Mouse (Mus musculus) bone marrow, adult 2 months (tissue): ENCODE data around the gene Slc17a3. TPM values are rescaled to one million over a fixed set of nuclear protein-coding genes. Genes with fewer than 3 reads are reported as not detected.
A peak's percentile ranks its signal among the peaks of the same experiment; 100 is the strongest.

ENCODE experiments used
- H3K27ac ChIP-seq: fragments of 200-500 bp; 2 replicates; pipeline ENCODE4 v1.5.1; 2012; ENCODE audit warnings: low read depth, mild to moderate bottlenecking, control low read depth, inconsistent platforms, low read length; ENCODE audit not compliant: control insufficient read depth, poor library complexity, insufficient read depth
- H3K4me1 ChIP-seq: fragments of 200-500 bp; 2 replicates; pipeline ENCODE4 v1.6.1; 2011; ENCODE audit warnings: low read length; ENCODE audit not compliant: control insufficient read depth, insufficient read depth
- H3K4me3 ChIP-seq: fragments of 200-500 bp; replicated peaks from 2 replicates; pipeline ENCODE3; 2011; ENCODE audit warnings: mild to moderate bottlenecking, low read depth, low read length, control low read depth; ENCODE audit not compliant: control insufficient read depth
- CTCF ChIP-seq: fragments of 200-500 bp; IDR thresholded peaks from 2 replicates; pipeline ENCODE4 v1.5.1; 2011; ENCODE audit warnings: low read length, control low read depth; ENCODE audit not compliant: control insufficient read depth, insufficient read depth
- POLR2A ChIP-seq: fragments of 200-500 bp; IDR thresholded peaks from 2 replicates; pipeline ENCODE4 v1.6.1; 2011; ENCODE audit warnings: low read depth, mild to moderate bottlenecking, control low read depth, low read length, borderline replicate concordance; ENCODE audit not compliant: control insufficient read depth
- WGBS: fragments of 180-500 bp; shearing (Covaris S2); methylation state at CpG from one replicate; pipeline ENCODE4 v1.1.7; 2018; 5-methylcytosine and 5-hydroxymethylcytosine counted together
- polyA plus RNA-seq: library from polyadenylated mRNA; stranded (reverse); fragments of >200 nt; gene quantifications from 2 replicates; pipeline ENCODE4 v1.2.4, GENCODE M21; 2011; ENCODE audit warnings: low replicate concordance; ENCODE audit not compliant: missing spikeins, insufficient read depth, insufficient read length

Gene Slc17a3
- polyA plus RNA-seq: 2.9 TPM in 1 of 2 replicates, not detected in the other

DNA sequence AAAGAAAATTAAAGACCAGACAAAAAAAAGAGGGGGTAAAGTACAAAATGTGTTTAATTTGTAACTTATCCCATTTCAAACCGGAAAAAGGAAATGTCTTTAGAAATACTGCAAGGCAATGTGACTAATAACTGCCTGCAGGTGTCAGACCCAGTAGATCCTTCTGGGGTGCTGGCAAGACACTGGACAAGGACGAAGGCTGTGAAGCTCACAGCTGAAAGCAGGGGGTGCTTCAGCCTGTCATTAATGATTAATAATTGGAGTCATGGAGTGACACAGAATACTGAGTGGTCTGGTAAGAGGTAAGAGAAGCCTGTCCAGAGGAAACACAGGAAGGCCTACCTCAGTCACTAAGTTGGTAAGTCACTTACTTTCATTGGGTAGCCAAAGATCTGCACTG is at the start of gene Slc17a3:
Gene Slc17a3 (plus strand): TSS at position 127 of the 400 bp plus-strand sequence.
- H3K4me3 ChIP-seq: no peak within 1 kb of the TSS
- no peak within 1 kb of the TSS for H3K27ac ChIP-seq
- no peaks in the 10 kb centered on the region for H3K4me1 ChIP-seq
- WGBS: 60% methylated on average over 2 of the region's 2 CpGs
- no peak for TF ChIP-seq CTCF
- no peak for TF ChIP-seq POLR2A

DNA sequence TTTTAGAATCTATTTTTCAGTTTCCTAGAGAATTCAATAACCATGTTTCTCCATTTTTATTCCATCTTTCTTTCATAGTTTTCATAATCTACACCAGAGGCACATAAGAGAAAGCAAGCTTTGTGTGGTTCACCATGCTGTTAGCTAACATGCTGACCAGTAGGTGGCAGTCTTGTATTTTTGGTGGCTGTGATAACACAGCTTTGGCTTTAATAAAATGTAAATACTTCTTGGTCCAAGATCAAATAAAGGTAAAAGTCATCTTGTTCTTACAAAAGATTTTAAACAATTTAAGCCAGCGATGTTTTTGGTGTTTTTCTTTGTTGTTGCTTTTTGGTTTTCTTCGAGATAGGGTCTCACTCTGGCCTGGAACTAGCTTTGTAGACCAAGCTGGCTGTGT is 46.7 kb upstream of the Slc17a3 start:
- H3K27ac ChIP-seq: no peak overlapping the region
- no peak overlapping the region for H3K4me3 ChIP-seq
- 39% methylated on average over 2 of the region's 2 CpGs for WGBS
- TF ChIP-seq POLR2A (no peak), CTCF (peak; percentile 25; the same call in 1 of the 2 replicates)
- H3K4me1 ChIP-seq: no peaks in the 10 kb centered on the region

DNA sequence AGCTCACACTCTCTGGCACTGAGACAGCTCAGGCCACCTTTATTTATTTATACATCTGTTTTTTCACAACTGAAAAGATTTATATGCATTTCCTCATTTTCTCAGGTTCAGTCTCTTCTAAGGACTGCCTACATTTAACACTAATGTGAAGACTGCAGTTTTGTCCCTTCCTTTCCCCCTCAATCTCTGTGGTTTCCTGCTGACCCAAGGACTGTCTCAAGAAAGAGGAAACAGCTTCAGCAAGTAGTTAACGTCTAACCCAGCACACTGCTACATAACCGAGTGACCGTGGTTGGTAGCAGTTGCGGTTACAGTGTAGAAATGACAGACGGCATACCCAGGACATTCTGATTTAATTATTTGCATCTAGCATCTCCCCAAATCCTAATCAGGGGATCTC is 39.8 kb upstream of the Slc17a3 start:
- no peak overlapping the region for H3K4me3 ChIP-seq
- peaks cover 1% of the 10 kb centered on the region; the same call in 1 of the 2 replicates for H3K4me1 ChIP-seq
- no peak overlapping the region for H3K27ac ChIP-seq
- WGBS: 3% methylated on average over 5 of the region's 5 CpGs
- TF ChIP-seq CTCF: no peak
- no peak for TF ChIP-seq POLR2A

DNA sequence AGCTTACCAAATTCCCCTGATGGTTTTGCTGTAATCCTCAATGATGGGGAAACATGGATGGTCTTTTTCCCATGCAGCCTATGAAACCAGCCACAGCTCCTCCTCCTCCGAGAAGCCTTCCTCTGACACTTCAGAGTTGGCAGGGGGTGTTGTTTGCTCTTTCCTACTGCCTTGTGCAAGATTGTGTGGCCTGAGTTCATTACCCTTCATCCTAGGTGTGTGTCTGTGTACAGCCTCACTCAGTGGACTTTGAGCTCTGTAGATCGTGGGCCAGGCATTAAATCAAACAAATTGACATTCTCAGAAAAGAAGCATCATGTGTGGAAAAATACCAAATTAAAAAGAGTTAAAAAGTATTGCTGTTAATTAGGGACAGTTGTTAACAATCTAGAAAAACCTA is 34.7 kb upstream of the Slc17a3 start:
- TF ChIP-seq POLR2A: no peak
- TF ChIP-seq CTCF: no peak
- 58% methylated on average over 2 of the region's 2 CpGs for WGBS
- no peak overlapping the region for H3K4me3 ChIP-seq
- no peak overlapping the region for H3K27ac ChIP-seq
- no peaks in the 10 kb centered on the region for H3K4me1 ChIP-seq

DNA sequence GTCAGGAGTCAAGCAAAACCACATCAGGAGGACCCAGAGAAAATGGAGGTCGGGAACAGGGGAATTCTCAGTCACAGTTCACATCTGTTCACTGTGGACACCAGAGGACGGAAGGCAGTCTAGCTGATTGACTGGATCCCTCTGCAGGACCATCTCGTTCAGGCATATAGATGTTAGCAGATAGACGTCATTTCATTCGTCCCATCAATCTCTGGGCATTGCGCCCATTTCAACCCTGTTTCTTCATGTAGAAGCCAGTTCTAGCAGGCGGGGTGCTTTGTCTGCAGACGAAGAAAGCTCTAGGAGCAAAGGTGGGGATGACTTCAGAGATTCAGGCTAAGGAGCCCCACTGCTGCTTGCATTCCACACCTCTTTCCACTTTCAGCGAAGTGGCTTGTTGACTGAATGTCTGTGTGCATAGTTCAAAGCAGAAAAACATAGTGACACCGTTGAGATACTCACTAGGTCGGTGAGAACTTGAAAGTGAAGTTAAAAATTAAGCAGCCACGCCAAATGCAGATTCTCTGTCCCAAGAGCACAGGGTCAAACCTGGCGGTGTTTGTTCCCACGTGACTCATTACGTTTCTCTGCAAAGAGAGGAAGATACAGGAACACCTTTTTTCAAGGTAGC is 32.7 kb upstream of the Slc17a3 start, which contains the start of gene Slc17a2:
Gene Slc17a2 (plus strand): TSS at position 572 of the 631 bp plus-strand sequence.
- WGBS: 81% methylated on average over 15 of the region's 15 CpGs
- H3K4me3 ChIP-seq: no peak within 1 kb of the TSS
- H3K4me1 ChIP-seq: no peaks in the 10 kb centered on the region
- no peak within 1 kb of the TSS for H3K27ac ChIP-seq
- TF ChIP-seq CTCF: no peak
- TF ChIP-seq POLR2A: no peak

DNA sequence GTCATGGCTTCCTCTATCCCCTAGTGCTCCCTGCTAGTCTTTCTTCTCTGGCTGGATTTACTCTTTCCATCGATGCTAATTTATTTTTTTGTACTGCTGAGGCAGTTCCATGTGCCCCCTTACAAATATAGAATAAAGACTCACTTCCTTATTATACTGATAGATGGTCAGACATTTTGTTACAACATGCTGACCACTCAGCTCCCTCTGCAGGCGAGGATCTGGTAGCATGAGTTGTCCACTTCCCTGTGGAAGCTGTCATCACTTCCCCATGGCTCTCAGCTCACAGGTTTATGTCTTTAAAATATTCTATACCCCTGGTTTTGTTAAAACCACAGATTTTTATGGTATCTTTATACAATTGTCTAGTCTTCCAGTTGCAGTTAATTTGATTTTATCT is 23.1 kb upstream of the Slc17a3 start:
- Histone ChIP-seq H3K27ac (no peak overlapping the region), H3K4me3 (no peak overlapping the region), H3K4me1 (no peaks in the 10 kb centered on the region; the same call in 1 of the 2 replicates)
- TF ChIP-seq CTCF: peak; percentile 40; the same call in 1 of the 2 replicates
- TF ChIP-seq POLR2A: no peak
- 37% methylated on average over 2 of the region's 2 CpGs for WGBS

DNA sequence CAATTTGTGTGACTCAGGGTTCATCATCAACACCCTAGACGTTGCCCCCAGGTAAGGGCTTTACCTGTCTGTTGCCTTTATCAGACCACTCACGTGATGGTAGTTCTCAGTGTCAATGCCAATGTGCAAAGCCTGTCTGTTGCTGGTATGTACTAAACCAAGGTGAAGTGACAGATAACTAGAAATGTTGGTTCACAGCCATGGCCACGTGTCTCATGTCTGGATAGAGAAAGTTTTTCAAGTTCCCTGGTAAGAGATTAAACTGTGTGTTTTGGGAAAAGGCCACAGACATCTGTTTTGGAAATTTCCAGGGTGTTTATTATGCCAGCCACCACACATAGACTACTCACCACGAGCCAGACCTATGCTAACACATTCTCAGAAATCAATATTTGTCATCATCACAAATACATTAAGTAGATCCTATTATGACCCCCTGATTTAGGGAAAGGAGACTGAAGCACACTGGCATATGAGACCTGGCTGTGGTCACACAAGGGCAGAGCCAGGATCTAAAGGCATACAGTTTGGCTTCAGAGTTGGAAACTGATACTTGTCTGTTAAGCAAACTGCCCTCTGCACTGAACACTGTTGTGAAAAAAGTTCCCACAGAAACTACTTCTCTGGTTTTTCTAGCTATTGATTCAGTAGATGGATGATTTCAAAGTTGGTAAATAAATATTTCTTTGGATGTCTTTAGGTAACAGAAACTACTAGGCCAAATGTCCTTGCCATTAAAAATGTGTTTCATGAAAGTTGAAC is 18.9 kb upstream of the Slc17a3 start:
- Histone ChIP-seq H3K27ac (no peak overlapping the region), H3K4me3 (no peak overlapping the region), H3K4me1 (no peaks in the 10 kb centered on the region; the same call in 1 of the 2 replicates)
- WGBS: 67% methylated on average over 4 of the region's 4 CpGs
- no peak for TF ChIP-seq POLR2A
- TF ChIP-seq CTCF: no peak

DNA sequence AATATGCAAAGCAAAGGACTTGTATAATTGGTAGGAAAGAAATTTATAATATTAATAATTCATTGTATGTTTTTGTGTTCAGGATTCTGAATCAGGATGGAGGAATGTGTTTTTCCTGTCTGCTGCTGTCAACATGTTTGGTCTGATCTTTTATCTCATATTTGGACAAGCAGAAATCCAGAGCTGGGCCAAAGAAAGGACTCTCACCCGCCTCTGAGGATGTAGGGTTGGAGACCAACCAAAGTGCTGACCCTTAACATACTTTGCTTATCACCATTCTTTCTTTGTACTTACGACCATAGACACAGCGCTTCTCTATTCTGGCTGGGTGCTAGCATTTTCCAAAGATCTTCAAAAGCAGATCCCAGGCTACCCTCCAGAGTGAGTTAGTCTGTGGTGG is 17.0 kb upstream of the Slc17a3 start:
- no peaks in the 10 kb centered on the region for H3K4me1 ChIP-seq
- 81% methylated on average over 3 of the region's 3 CpGs for WGBS
- TF ChIP-seq CTCF (no peak), POLR2A (no peak)

DNA sequence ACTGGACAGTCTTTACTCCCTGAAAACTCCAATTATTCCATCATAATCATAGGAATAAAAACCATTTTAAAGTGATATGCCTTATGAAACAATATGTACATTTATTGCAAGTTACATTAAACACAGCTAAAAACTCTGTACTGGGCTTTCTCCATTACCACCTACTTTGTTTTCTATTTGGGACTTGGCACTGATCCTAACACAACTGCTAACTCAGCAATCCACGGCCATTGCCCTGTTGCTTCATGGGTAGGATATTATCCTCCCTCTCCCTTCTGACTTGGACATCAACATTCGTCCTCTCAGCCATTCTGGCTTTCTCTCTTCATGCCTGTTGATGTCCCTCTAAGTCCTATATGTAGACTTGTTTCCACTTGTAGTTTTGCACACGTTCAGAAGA is 12.6 kb upstream of the Slc17a3 start:
- Histone ChIP-seq H3K4me1 (no peaks in the 10 kb centered on the region), H3K27ac (no peak overlapping the region), H3K4me3 (no peak overlapping the region)
- WGBS: 58% methylated on average over 3 of the region's 3 CpGs
- TF ChIP-seq CTCF: no peak
- no peak for TF ChIP-seq POLR2A

More for the DNA sequence above, 17.0 kb upstream of the Slc17a3 start:
- Histone ChIP-seq H3K27ac (no peak overlapping the region), H3K4me3 (no peak overlapping the region)
